Mouse (Mus musculus) testis, adult 2 months (tissue): ENCODE measurements around the gene Agbl2.

Experiments used
- CTCF ChIP-seq: fragments of 200-500 bp; IDR thresholded peaks from 2 replicates; pipeline ENCODE4 v1.5.1; 2012; ENCODE audit warnings: low read depth, mild to moderate bottlenecking, inconsistent platforms, low read length, moderate library complexity; ENCODE audit not compliant: control insufficient read depth, insufficient read depth, insufficient replicate concordance
- POLR2A ChIP-seq: fragments of 200-500 bp; IDR thresholded peaks from 2 replicates; pipeline ENCODE4 v1.6.1; 2012; ENCODE audit warnings: low read depth, mild to moderate bottlenecking, inconsistent platforms, low read length, moderate library complexity; ENCODE audit not compliant: control insufficient read depth

DNA sequence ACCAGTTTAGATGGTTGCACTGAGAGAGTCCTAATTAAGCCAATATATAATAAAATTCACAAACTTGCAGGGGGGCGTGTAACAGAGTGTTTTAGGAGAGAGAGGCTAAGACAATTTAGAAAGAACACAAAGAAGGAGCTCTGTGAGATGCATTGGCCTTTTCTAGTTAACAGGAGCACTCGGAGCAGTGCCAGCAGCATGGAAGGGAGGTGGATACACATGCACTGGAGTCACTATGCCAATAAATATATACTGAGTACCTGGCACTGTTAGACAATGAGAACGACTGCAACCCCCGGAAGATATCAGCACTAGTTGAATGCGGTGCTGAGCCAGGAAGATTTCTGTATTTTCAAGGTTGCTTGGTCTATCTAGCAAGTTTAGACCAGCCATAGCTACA is 61.7 kb downstream of the Agbl2 start:
- TF ChIP-seq CTCF (no peak), POLR2A (no peak)
